Mouse (Mus musculus): ENCODE results near the gene Trip10. TPM values are rescaled to one million over a fixed set of nuclear protein-coding genes. Genes with fewer than 3 reads are reported as not detected.
"Not testable (repeated sequence)": the region's sequence is repeated elsewhere in the genome, so short reads cannot be mapped to it uniquely, and the experiment has no call there.

The Trip10 gene
- total RNA-seq, 2 experiments from 2014 or later = 142 to 174 TPM

GRCm38 (mm10) chr17:57262901-57263550, 13.8 kb downstream of the Trip10 start:
- no peak for DNase-seq (ENCODE audit: low spot score)

- DNase-seq (ENCODE audit: low spot score) = no peak
Measured at GRCm38 (mm10) chr17:57264164-57264563, 14.9 kb downstream of the Trip10 start.

GRCm38 (mm10) chr17:57264972-57265945, 16.0 kb downstream of the Trip10 start:
- peak; percentile 80 for DNase-seq (ENCODE audit: low spot score)

GRCm38 (mm10) chr17:57267556-57268126, 18.4 kb downstream of the Trip10 start:
- peak; percentile 80 for DNase-seq (ENCODE audit: low spot score)

- DNase-seq (ENCODE audit: low spot score) = no peak
Measured at GRCm38 (mm10) chr17:57271301-57271700, 22.0 kb downstream of the Trip10 start.

GRCm38 (mm10) chr17:57273846-57274245, 24.6 kb downstream of the Trip10 start:
- DNase-seq (ENCODE audit: low spot score) = no peak

GRCm38 (mm10) chr17:57274686-57275085, 25.4 kb downstream of the Trip10 start:
- no peak for DNase-seq (ENCODE audit: low spot score)

- DNase-seq (ENCODE audit: low spot score) = peak; percentile 92
Measured at GRCm38 (mm10) chr17:57275111-57275996, 26.1 kb downstream of the Trip10 start.

GRCm38 (mm10) chr17:57275997-57276351, 26.7 kb downstream of the Trip10 start:
- no peak for DNase-seq (ENCODE audit: low spot score)

- peak; percentile 83 for DNase-seq (ENCODE audit: low spot score)
Measured at GRCm38 (mm10) chr17:57276634-57277121, 27.4 kb downstream of the Trip10 start.

GRCm38 (mm10) chr17:57277598-57278261, 28.5 kb downstream of the Trip10 start:
- DNase-seq (ENCODE audit: low spot score) = not testable (repeated sequence)

- DNase-seq (ENCODE audit: low spot score) = no peak
Measured at GRCm38 (mm10) chr17:57278537-57278936, 29.3 kb downstream of the Trip10 start.

GRCm38 (mm10) chr17:57278943-57279590, 29.8 kb downstream of the Trip10 start, which contains the start of gene Vav1:
Gene Vav1, plus strand, starts transcription at chr17:57279100.
- DNase-seq (ENCODE audit: low spot score) = no peak

GRCm38 (mm10) chr17:57279591-57280224, 30.5 kb downstream of the Trip10 start:
- no peak for DNase-seq (ENCODE audit: low spot score)

GRCm38 (mm10) chr17:57280411-57280810, 31.2 kb downstream of the Trip10 start:
- DNase-seq (ENCODE audit: low spot score) = no peak

GRCm38 (mm10) chr17:57283906-57284305, 34.7 kb downstream of the Trip10 start:
- DNase-seq (ENCODE audit: low spot score) = no peak

- no peak for DNase-seq (ENCODE audit: low spot score)
Measured at GRCm38 (mm10) chr17:57285077-57285476, 35.8 kb downstream of the Trip10 start.

GRCm38 (mm10) chr17:57286718-57287355, 37.6 kb downstream of the Trip10 start:
- no peak for DNase-seq (ENCODE audit: low spot score)

GRCm38 (mm10) chr17:57289252-57289651, 40.0 kb downstream of the Trip10 start:
- no peak for DNase-seq (ENCODE audit: low spot score)
